Mouse (Mus musculus) heart, embryonic 11.5 days (tissue): ENCODE measurements at regions not wholly inside any gene's neighbourhood (a gene's known extent, or its start where the extent isn't known, plus 50 kb on each side); places are given as distances from the start of the nearest gene placed in this dataset.
"Not testable (repeated sequence)": the region's sequence is repeated elsewhere in the genome, so short reads cannot be mapped to it uniquely, and the experiment has no call there.

Experiments used
- ATAC-seq: fragments of 200-750 bp; cut with Nextera tagmentation; replicated peaks from 2 replicates; pipeline ENCODE4 v1.8.0; 2017; ENCODE audit warnings: moderate library complexity; ENCODE audit not compliant: insufficient number of reproducible peaks, low FRiP score, low TSS enrichment
- H3K27ac ChIP-seq: fragments of 300-500 bp; sonication (generic); 2 replicates; pipeline ENCODE4 v1.5.1; 2014; ENCODE audit warnings: mild to moderate bottlenecking, low read depth, low read length
- H3K27me3 ChIP-seq: fragments of 300-500 bp; sonication (generic); 2 replicates; pipeline ENCODE4 v1.6.1; 2014; ENCODE audit warnings: mild to moderate bottlenecking, low read length, mixed read lengths; ENCODE audit not compliant: control insufficient read depth, insufficient read depth
- H3K36me3 ChIP-seq: fragments of 300-500 bp; sonication (generic); 2 replicates; pipeline ENCODE4 v1.6.1; 2014; ENCODE audit warnings: mild to moderate bottlenecking, low read length, moderate library complexity, mixed read lengths; ENCODE audit not compliant: control insufficient read depth, insufficient read depth
- H3K4me1 ChIP-seq: fragments of 300-500 bp; sonication (generic); 2 replicates; pipeline ENCODE4 v1.6.1; 2014; ENCODE audit warnings: low read length; ENCODE audit not compliant: control insufficient read depth, insufficient read depth
- H3K4me2 ChIP-seq: fragments of 300-500 bp; sonication (generic); 2 replicates; pipeline ENCODE4 v1.6.1; 2014; ENCODE audit warnings: mild to moderate bottlenecking, moderate library complexity
- H3K4me3 ChIP-seq: fragments of 300-500 bp; sonication (generic); 2 replicates; pipeline ENCODE4 v1.5.1; 2014; ENCODE audit warnings: low read depth, low read length
- H3K9ac ChIP-seq: fragments of 300-500 bp; sonication (generic); 2 replicates; pipeline ENCODE4 v1.6.1; 2014; ENCODE audit warnings: mild to moderate bottlenecking, low read depth, low read length, moderate library complexity
- H3K9me3 ChIP-seq: fragments of 300-500 bp; sonication (generic); replicated peaks from 2 replicates; pipeline ENCODE4 v1.6.1; 2016; ENCODE audit warnings: low read length; ENCODE audit not compliant: control insufficient read depth
- WGBS: fragments of 180-500 bp; shearing (Covaris S2); extraction: QIAGEN DNeasy Blood & Tissue Kit; methylation state at CpG from one replicate; pipeline ENCODE4 v1.1.7; 2014; ENCODE audit not compliant: insufficient replicate concordance; 5-methylcytosine and 5-hydroxymethylcytosine counted together

DNA sequence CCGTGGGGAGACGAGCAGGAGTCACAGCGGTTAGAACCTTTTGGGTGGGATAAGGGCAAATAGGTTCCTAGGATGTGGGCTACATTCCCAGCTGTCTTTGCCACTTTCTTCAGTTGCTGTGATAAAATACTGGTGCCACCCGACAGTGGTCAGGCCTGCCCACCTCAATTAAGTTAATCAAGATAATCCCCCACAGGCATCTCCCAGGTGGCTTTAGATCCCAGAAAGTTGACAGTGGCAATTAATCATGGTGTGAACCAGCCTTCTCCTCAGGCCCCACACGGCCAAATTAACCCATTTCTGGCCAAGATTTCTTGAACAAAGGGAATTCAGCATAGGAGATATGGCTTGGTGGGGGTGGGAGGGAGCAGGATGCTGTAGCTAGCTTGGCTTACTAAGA is 186.3 kb downstream of the Adgrd1 start:
- no peak for ATAC-seq
- Histone ChIP-seq H3K27me3 (peaks cover 11% of the 10 kb centered on the region), H3K27ac (no peak overlapping the region), H3K9me3 (no peaks in the 10 kb centered on the region), H3K4me1 (no peaks in the 10 kb centered on the region), H3K4me3 (no peak overlapping the region), H3K36me3 (no peaks in the 10 kb centered on the region), H3K9ac (no peak overlapping the region), H3K4me2 (no peak overlapping the region)
- WGBS, result 10% methylated on average over 5 of the region's 5 CpGs

DNA sequence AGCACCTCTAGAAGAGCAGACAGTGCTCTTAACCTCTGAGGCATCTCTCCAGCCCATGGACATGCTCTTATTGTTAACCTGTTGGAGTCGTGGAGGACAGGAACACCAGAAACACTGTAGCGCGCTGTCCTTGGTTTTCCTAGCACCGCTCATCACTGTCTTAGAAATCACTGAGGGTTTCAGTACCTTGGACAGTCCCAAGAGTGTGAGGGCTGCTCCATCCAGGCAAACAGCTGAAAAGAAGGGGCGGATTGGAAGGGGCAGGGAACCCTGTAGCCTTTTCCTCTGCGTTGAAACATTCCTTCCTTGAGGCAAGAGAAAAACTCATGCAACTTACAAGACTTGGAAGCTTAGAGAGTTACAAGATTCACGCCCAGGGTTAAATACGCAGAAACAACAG is 190.9 kb downstream of the Adgrd1 start:
- H3K27ac ChIP-seq, result no peak overlapping the region
- no peaks in the 10 kb centered on the region for H3K4me1 ChIP-seq
- no peak for ATAC-seq
- H3K4me2 ChIP-seq, result no peak overlapping the region
- no peak overlapping the region for H3K9ac ChIP-seq
- no peaks in the 10 kb centered on the region for H3K36me3 ChIP-seq
- H3K9me3 ChIP-seq, result no peaks in the 10 kb centered on the region
- WGBS, result 12% methylated on average over 8 of the region's 8 CpGs
- no peak overlapping the region for H3K4me3 ChIP-seq
- peaks cover 5% of the 10 kb centered on the region for H3K27me3 ChIP-seq

DNA sequence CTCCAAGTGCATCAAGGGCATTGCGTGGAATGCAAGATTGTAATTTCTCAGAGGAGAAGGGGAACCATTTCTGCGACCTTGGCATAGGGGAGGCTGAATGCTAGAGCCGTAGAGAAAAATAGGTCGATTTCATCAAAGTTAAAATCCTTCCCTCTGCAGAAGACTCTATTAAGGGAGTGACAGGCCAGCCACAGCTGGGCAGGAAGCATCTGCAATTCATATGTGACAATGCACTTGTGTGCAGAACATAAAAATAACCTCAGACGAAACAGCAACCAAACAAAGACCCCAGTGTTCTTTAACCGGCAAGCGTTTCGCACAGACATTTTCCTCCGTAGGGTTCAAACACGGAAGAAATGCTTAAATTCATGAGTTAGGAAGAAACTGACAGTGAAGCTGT is 196.3 kb downstream of the Adgrd1 start:
- H3K9me3 ChIP-seq, H3K27ac ChIP-seq, H3K4me3 ChIP-seq, H3K9ac ChIP-seq, H3K27me3 ChIP-seq, ATAC-seq, H3K36me3 ChIP-seq, H3K4me1 ChIP-seq, H3K4me2 ChIP-seq: not testable (repeated sequence)
- 70% methylated on average over 10 of the region's 10 CpGs for WGBS

DNA sequence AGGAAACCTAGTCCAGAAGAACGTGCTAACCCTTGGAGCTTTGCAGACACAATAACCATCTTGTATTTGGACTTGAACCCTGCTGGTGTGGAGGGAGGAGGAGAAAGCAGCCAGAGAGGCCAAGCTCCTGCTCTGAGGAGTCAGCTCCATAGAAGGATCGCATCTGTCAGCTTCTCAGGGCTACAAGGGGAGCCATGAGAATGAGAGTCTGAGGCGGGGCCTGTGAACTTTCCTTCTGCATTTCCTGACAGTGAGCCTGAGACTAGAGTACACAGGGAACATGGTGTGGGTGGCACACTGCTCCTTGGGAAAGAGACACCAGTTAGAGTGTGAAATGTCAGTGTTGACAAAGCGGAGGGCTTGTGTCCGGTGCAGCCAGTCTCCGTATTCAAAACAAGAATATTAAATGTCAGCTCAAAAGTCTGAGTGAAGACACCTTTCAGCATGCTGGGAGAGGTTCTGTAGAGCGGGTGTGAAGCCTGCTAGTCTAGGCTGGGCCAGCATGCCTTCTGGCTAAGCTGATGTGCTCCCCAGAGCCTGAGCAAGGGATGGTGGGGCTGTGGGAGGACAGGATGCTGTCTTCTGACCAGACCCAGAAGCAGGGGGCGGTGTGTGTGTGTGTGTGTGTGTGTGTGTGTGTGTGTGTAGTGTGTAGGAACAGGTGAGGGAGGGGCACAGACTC is 198.5 kb downstream of the Adgrd1 start:
- 50% methylated on average over 8 of the region's 8 CpGs for WGBS

DNA sequence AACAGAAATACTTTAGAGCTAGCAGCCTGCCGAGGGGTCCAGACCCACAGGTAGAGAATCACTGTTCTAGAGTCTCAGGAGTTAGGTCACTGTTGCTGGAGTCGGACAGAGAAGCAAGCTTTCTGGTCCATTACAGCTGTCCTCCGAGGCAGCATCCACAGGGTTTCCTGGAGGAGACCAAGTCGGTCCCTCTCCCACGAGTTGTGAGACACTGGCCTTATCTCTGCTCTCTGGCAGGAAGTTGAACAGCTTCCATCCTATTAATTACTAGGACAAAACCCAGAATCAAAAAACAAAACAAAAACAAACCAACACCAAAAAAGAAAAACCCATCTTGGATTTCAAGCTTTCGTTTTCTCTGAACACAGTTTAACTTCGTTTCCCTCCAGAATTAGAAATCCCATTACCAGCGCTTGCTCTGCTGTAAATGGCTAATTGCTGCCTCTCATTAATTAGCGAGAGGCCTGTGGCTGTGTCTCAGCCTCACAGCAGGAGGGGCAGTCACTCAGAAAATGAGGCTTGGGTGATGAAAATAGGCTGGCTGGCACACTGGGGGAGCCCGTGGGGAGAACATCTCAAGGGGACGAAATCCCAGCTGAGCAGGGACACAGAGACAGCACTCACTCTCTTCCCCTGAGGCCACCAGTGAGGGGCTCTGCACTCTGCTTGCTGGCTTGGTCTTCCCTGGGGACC is 201.3 kb downstream of the Adgrd1 start:
- no peak overlapping the region for H3K9ac ChIP-seq
- H3K36me3 ChIP-seq, result no peaks in the 10 kb centered on the region
- no peaks in the 10 kb centered on the region for H3K9me3 ChIP-seq
- ATAC-seq, result no peak
- H3K27me3 ChIP-seq, result no peaks in the 10 kb centered on the region
- 35% methylated on average over 11 of the region's 11 CpGs for WGBS
- no peak overlapping the region for H3K4me3 ChIP-seq
- H3K27ac ChIP-seq, result no peak overlapping the region
- no peaks in the 10 kb centered on the region for H3K4me1 ChIP-seq
- no peak overlapping the region for H3K4me2 ChIP-seq

More for the DNA sequence above, 198.5 kb downstream of the Adgrd1 start:
- not testable (repeated sequence) for H3K4me1 ChIP-seq, H3K27me3 ChIP-seq, H3K4me2 ChIP-seq, H3K27ac ChIP-seq, H3K36me3 ChIP-seq, H3K4me3 ChIP-seq, H3K9me3 ChIP-seq, H3K9ac ChIP-seq, ATAC-seq

DNA sequence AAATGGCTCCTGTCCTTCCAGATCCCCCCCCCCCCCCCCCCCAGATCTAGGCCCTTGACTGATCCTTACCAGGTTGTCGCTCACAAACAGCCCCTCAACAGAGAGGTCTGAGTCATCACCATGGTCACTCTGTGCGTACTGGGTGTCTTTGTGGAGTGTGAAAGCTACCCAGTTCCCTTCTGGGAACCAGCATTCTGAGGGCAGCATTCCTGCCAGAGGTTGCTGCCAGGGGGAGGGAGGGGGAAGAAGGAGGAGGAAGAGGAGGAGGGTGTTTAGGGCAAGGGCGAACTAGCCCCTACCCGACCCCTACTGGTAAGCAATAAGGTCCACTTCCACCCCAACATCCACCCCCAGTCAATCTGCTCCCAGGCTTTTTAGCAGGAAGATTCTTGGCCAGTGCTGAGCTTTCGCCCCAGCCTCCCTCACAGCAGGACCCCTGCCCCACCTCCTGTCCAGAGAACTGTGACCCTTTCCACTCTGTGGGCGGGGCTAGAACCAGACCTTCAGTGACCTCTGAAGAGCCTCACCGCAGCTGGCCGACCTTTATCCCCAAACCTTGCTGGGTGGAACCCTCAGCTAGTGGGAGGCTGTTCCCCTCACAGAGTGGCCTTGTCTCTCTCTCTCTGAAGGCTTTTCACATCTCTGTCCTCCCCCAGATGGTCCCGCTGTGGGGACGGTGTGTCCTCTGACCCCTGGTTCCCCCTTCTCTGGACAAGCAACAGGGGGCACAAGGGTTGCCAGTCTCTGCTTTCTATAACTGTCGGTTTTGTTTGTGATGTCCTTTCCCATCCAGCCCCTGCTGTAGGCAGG is 202.2 kb upstream of the Sfswap start:
- no peak; the same call in 1 of the 2 replicates for ATAC-seq
- WGBS, result 12% methylated on average over 11 of the region's 11 CpGs
- H3K4me1 ChIP-seq, result no peaks in the 10 kb centered on the region

DNA sequence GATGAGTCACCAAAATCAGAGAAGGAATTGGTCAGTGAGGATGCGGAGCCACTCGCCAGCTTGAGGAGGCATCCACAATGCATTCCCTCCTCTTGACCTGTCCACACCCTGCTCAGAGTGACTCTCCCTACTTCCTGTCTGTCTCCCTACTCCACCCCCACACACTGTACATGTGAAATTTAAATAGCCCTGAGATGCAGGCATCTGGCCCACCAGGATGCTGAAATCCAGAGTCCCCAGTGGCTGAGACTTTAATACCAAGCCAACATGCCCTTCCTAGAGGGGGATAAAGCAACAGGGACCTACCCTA is 201.6 kb upstream of the Sfswap start:
- Histone ChIP-seq H3K4me1 (no peaks in the 10 kb centered on the region), H3K36me3 (no peaks in the 10 kb centered on the region), H3K4me2 (no peak overlapping the region), H3K9me3 (no peaks in the 10 kb centered on the region), H3K27me3 (no peaks in the 10 kb centered on the region), H3K27ac (no peak overlapping the region), H3K9ac (no peak overlapping the region), H3K4me3 (no peak overlapping the region)
- ATAC-seq, result no peak; the same call in 1 of the 2 replicates
- WGBS, result 30% methylated on average over 2 of the region's 2 CpGs

More for the DNA sequence above, 202.2 kb upstream of the Sfswap start:
- Histone ChIP-seq H3K9me3 (no peaks in the 10 kb centered on the region), H3K36me3 (no peaks in the 10 kb centered on the region), H3K27ac (no peak overlapping the region), H3K9ac (no peak overlapping the region), H3K27me3 (no peaks in the 10 kb centered on the region), H3K4me3 (no peak overlapping the region), H3K4me2 (no peak overlapping the region)

DNA sequence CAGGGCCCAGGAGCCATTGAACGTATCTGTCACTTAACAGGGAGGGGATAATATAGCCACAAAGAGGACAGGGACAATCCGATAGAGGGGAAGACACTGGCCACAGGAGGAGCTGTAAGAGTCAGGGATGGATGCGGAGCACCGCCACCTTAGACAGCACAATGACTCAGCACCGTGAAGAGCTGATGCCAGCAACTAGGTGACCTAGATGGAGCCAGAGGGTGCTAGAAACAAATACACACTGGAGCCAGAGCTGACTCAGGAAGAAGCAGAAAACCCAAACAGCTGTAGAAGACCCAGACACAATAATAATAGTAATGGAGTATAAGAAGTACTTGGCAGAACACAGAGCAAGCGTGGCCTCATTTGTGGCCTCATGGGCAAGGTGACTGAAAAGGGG is 200.6 kb upstream of the Sfswap start:
- Histone ChIP-seq H3K27me3 (no peaks in the 10 kb centered on the region), H3K9ac (no peak overlapping the region), H3K4me2 (no peak overlapping the region), H3K4me1 (no peaks in the 10 kb centered on the region), H3K4me3 (no peak overlapping the region), H3K36me3 (no peaks in the 10 kb centered on the region), H3K27ac (no peak overlapping the region), H3K9me3 (no peaks in the 10 kb centered on the region)
- WGBS, result 85% methylated on average over 6 of the region's 6 CpGs
- ATAC-seq, result no peak
